Mouse (Mus musculus): ENCODE results near the gene Csrnp3. TPM values are rescaled to one million over a fixed set of nuclear protein-coding genes. Genes with fewer than 3 reads are reported as not detected.

Csrnp3 gene
- polyA plus RNA-seq, 1 experiment, result 0.05 TPM

GRCm38 (mm10) chr2:65975383-65975782 is 129.8 kb downstream of the Csrnp3 start:
- Histone ChIP-seq H3K27ac (ENCODE audit: insufficient read depth, low read length) (no peak overlapping the region), H3K4me3 (ENCODE audit: insufficient read depth, low read length) (no peak overlapping the region), H3K4me1 (ENCODE audit: control insufficient read depth, insufficient read depth, low read length) (no peaks in the 10 kb centered on the region)
- no peak for TF ChIP-seq POLR2A (IDR thresholded peaks at IDR 0.05; ENCODE audit: low read depth, low read length)
- no peak for TF ChIP-seq CTCF (IDR thresholded peaks at IDR 0.05; ENCODE audit: borderline replicate concordance, insufficient read depth, low read length)

GRCm38 (mm10) chr2:65979338-65980053 is 133.9 kb downstream of the Csrnp3 start:
- H3K27ac ChIP-seq (ENCODE audit: insufficient read depth, low read length), result no peak overlapping the region
- TF ChIP-seq POLR2A (IDR thresholded peaks at IDR 0.05; ENCODE audit: low read depth, low read length) (no peak), CTCF (IDR thresholded peaks at IDR 0.05; ENCODE audit: borderline replicate concordance, insufficient read depth, low read length) (no peak)
- no peaks in the 10 kb centered on the region for H3K4me1 ChIP-seq (ENCODE audit: control insufficient read depth, insufficient read depth, low read length)
- no peak overlapping the region for H3K4me3 ChIP-seq (ENCODE audit: insufficient read depth, low read length)

- no peaks in the 10 kb centered on the region for H3K4me1 ChIP-seq (ENCODE audit: control insufficient read depth, insufficient read depth, low read length)
- TF ChIP-seq CTCF (IDR thresholded peaks at IDR 0.05; ENCODE audit: borderline replicate concordance, insufficient read depth, low read length), result no peak
- TF ChIP-seq POLR2A (IDR thresholded peaks at IDR 0.05; ENCODE audit: low read depth, low read length), result no peak
- no peak overlapping the region for H3K4me3 ChIP-seq (ENCODE audit: insufficient read depth, low read length)
- H3K27ac ChIP-seq (ENCODE audit: insufficient read depth, low read length), result no peak overlapping the region
These were observed 135.9 kb downstream of the Csrnp3 start for GRCm38 (mm10) chr2:65981470-65981869.

- no peak overlapping the region for H3K27ac ChIP-seq (ENCODE audit: insufficient read depth, low read length)
- no peak overlapping the region for H3K4me3 ChIP-seq (ENCODE audit: insufficient read depth, low read length)
- TF ChIP-seq POLR2A (IDR thresholded peaks at IDR 0.05; ENCODE audit: low read depth, low read length) (no peak), CTCF (IDR thresholded peaks at IDR 0.05; ENCODE audit: borderline replicate concordance, insufficient read depth, low read length) (no peak)
- H3K4me1 ChIP-seq (ENCODE audit: control insufficient read depth, insufficient read depth, low read length), result no peaks in the 10 kb centered on the region
These were observed 136.4 kb downstream of the Csrnp3 start for GRCm38 (mm10) chr2:65981965-65982364.

GRCm38 (mm10) chr2:65985706-65986105 is 140.1 kb downstream of the Csrnp3 start:
- no peak overlapping the region for H3K27ac ChIP-seq (ENCODE audit: insufficient read depth, low read length)
- H3K4me1 ChIP-seq (ENCODE audit: control insufficient read depth, insufficient read depth, low read length), result peaks cover 6% of the 10 kb centered on the region
- TF ChIP-seq POLR2A (IDR thresholded peaks at IDR 0.05; ENCODE audit: low read depth, low read length) (no peak), CTCF (IDR thresholded peaks at IDR 0.05; ENCODE audit: borderline replicate concordance, insufficient read depth, low read length) (no peak)
- H3K4me3 ChIP-seq (ENCODE audit: insufficient read depth, low read length), result no peak overlapping the region

GRCm38 (mm10) chr2:65987069-65987468 is 141.5 kb downstream of the Csrnp3 start:
- Histone ChIP-seq H3K4me1 (ENCODE audit: control insufficient read depth, insufficient read depth, low read length) (peaks cover 6% of the 10 kb centered on the region), H3K27ac (ENCODE audit: insufficient read depth, low read length) (no peak overlapping the region), H3K4me3 (ENCODE audit: insufficient read depth, low read length) (no peak overlapping the region)
- no peak for TF ChIP-seq POLR2A (IDR thresholded peaks at IDR 0.05; ENCODE audit: low read depth, low read length)
- TF ChIP-seq CTCF (IDR thresholded peaks at IDR 0.05; ENCODE audit: borderline replicate concordance, insufficient read depth, low read length), result no peak

GRCm38 (mm10) chr2:65987588-65987987 is 142.0 kb downstream of the Csrnp3 start:
- Histone ChIP-seq H3K27ac (ENCODE audit: insufficient read depth, low read length) (no peak overlapping the region), H3K4me3 (ENCODE audit: insufficient read depth, low read length) (no peak overlapping the region), H3K4me1 (ENCODE audit: control insufficient read depth, insufficient read depth, low read length) (peaks cover 6% of the 10 kb centered on the region)
- TF ChIP-seq POLR2A (IDR thresholded peaks at IDR 0.05; ENCODE audit: low read depth, low read length) (no peak), CTCF (IDR thresholded peaks at IDR 0.05; ENCODE audit: borderline replicate concordance, insufficient read depth, low read length) (no peak)

GRCm38 (mm10) chr2:65988788-65989187 is 143.2 kb downstream of the Csrnp3 start:
- H3K4me3 ChIP-seq (ENCODE audit: insufficient read depth, low read length), result no peak overlapping the region
- H3K27ac ChIP-seq (ENCODE audit: insufficient read depth, low read length), result no peak overlapping the region
- H3K4me1 ChIP-seq (ENCODE audit: control insufficient read depth, insufficient read depth, low read length), result peaks cover 6% of the 10 kb centered on the region
- TF ChIP-seq CTCF (IDR thresholded peaks at IDR 0.05; ENCODE audit: borderline replicate concordance, insufficient read depth, low read length), result no peak
- no peak for TF ChIP-seq POLR2A (IDR thresholded peaks at IDR 0.05; ENCODE audit: low read depth, low read length)

- no peak for TF ChIP-seq CTCF (IDR thresholded peaks at IDR 0.05; ENCODE audit: borderline replicate concordance, insufficient read depth, low read length)
- no peak for TF ChIP-seq POLR2A (IDR thresholded peaks at IDR 0.05; ENCODE audit: low read depth, low read length)
- Histone ChIP-seq H3K4me1 (ENCODE audit: control insufficient read depth, insufficient read depth, low read length) (peaks cover 6% of the 10 kb centered on the region), H3K4me3 (ENCODE audit: insufficient read depth, low read length) (no peak overlapping the region), H3K27ac (ENCODE audit: insufficient read depth, low read length) (no peak overlapping the region)
These were observed 144.5 kb downstream of the Csrnp3 start for GRCm38 (mm10) chr2:65990108-65990507.

GRCm38 (mm10) chr2:65990754-65991153 is 145.2 kb downstream of the Csrnp3 start:
- TF ChIP-seq POLR2A (IDR thresholded peaks at IDR 0.05; ENCODE audit: low read depth, low read length) (no peak), CTCF (IDR thresholded peaks at IDR 0.05; ENCODE audit: borderline replicate concordance, insufficient read depth, low read length) (no peak)
- no peak overlapping the region for H3K4me3 ChIP-seq (ENCODE audit: insufficient read depth, low read length)
- peaks cover 6% of the 10 kb centered on the region for H3K4me1 ChIP-seq (ENCODE audit: control insufficient read depth, insufficient read depth, low read length)
- no peak overlapping the region for H3K27ac ChIP-seq (ENCODE audit: insufficient read depth, low read length)
